Mouse (Mus musculus): ENCODE measurements around the gene Mttp. TPM values are rescaled to one million over a fixed set of nuclear protein-coding genes. Genes with fewer than 3 reads are reported as not detected.

The Mttp gene
- polyA plus RNA-seq, 1 experiment from 2014 or later: 10.0 TPM

DNA sequence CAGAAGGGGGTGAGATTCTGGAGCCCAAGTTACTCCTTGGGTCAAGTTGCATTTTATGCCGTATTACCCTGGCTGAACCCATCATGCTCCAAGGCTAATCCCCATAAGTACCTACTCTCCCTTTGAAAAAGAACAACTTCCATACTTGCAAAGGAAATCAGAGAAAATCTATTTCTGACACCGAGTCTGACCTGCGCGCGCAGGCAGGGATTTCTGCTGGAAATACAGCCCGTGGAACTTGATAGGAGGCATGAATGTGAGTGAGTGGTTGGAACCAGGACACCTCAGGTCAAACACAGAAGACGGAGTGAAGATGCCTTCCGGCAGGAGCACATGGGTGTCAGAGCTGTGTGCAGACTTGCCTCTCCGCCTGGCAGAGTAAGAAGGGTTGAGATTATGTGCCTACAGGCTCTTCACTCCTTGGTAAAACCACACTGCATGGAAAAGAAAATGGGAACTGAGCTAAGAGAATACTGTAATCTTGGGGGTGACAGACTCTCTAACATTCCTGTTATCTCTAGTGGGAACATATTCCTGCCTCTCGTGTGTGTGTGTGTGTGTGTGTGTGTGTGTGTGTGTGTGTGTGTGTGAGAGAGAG, 73.2 kb downstream of the Mttp start:
- H3K27ac ChIP-seq: no peak overlapping the region
- H3K27me3 ChIP-seq: peaks cover 3% of the 10 kb centered on the region; the same call in 1 of the 2 replicates
- WGBS: 86% methylated on average over 10 of the region's 10 CpGs
- ATAC-seq (ENCODE audit: low FRiP score): no peak
- no peak overlapping the region for H3K4me2 ChIP-seq
- no peak overlapping the region for H3K9ac ChIP-seq
- H3K9me3 ChIP-seq: no peaks in the 10 kb centered on the region
- no peaks in the 10 kb centered on the region for H3K36me3 ChIP-seq
- peaks cover 18% of the 10 kb centered on the region for H3K4me1 ChIP-seq (replicated peaks)
- H3K4me3 ChIP-seq: no peak overlapping the region

- no peak overlapping the region for H3K4me3 ChIP-seq
- WGBS: 0% methylated on average over 1 of the region's 1 CpGs
- peaks cover 3% of the 10 kb centered on the region; the same call in 1 of the 2 replicates for H3K27me3 ChIP-seq
- H3K36me3 ChIP-seq: no peaks in the 10 kb centered on the region
- no peaks in the 10 kb centered on the region for H3K9me3 ChIP-seq
- H3K9ac ChIP-seq: no peak overlapping the region
- peaks cover 24% of the 10 kb centered on the region for H3K4me1 ChIP-seq (replicated peaks)
- no peak overlapping the region for H3K27ac ChIP-seq
- no peak overlapping the region for H3K4me2 ChIP-seq
- ATAC-seq (ENCODE audit: low FRiP score): no peak
Observed at GRCm38 (mm10) chr3:138071004-138071403, 73.8 kb downstream of the Mttp start.

DNA sequence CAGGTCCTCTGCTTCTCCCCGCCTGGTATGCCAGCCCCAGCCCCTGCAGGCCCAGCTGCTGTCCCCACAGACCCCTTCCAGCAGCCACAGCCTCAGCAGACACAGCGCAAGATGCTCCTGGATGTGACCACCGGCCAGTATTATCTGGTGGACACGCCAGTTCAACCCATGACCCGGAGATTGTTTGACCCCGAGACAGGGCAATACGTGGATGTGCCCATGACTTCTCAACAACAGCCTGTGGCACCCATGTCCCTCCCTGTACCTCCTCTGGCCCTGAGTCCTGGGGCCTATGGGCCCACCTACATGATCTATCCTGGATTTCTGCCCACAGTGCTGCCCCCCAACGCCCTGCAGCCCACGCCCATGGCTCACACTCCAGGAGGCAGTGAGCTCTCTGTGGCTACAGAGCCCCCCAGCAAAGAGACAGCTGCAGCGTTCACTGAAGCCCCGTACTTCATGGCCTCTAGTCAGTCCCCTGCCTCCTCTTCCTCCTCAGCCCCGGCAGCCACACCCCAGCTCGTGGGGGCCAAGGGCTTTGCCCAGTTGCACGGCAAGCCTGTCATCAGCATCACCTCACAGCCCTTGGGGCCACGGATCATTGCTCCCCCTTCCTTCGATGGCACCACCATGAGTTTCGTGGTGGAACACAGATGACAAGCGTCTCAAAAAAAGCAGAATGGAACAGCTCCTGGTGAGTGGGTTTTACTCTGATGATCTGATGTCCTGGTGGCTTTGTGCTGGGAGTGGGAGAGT, 74.8 kb downstream of the Mttp start:
- Histone ChIP-seq H3K4me2 (no peak overlapping the region), H3K4me3 (no peak overlapping the region), H3K27me3 (peaks cover 3% of the 10 kb centered on the region; the same call in 1 of the 2 replicates), H3K36me3 (no peaks in the 10 kb centered on the region), H3K27ac (no peak overlapping the region), H3K9me3 (no peaks in the 10 kb centered on the region), H3K9ac (no peak overlapping the region), H3K4me1 (replicated peaks) (peaks cover 34% of the 10 kb centered on the region)
- WGBS: 66% methylated on average over 18 of the region's 18 CpGs
- ATAC-seq (ENCODE audit: low FRiP score): no peak

DNA sequence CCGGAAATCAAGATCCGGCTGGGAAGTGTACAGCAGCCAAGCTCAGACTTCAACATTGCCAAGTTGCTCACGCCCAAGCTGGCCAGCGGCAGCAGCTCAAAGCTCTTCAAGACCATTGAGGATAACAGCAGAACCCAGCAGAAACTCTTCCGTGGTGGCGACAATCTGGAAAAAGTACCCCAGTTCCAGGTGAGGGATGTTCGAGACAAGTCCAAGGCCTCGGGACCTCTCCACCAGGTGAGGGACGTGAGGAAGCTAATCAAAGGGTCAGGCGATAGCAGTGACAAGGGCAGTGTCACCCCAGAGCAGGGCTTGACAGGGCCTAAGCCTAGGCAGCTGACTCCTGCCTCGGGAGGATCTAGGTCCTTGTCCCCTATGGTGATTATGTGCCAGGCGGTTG, 76.7 kb downstream of the Mttp start:
- no peaks in the 10 kb centered on the region for H3K9me3 ChIP-seq
- WGBS: 95% methylated on average over 12 of the region's 12 CpGs
- H3K9ac ChIP-seq: no peak overlapping the region
- ATAC-seq (ENCODE audit: low FRiP score): no peak
- peaks cover 45% of the 10 kb centered on the region for H3K4me1 ChIP-seq (replicated peaks)
- H3K4me3 ChIP-seq: no peak overlapping the region
- H3K4me2 ChIP-seq: no peak overlapping the region
- peaks cover 3% of the 10 kb centered on the region; the same call in 1 of the 2 replicates for H3K27me3 ChIP-seq
- H3K36me3 ChIP-seq: no peaks in the 10 kb centered on the region
- no peak overlapping the region for H3K27ac ChIP-seq

DNA sequence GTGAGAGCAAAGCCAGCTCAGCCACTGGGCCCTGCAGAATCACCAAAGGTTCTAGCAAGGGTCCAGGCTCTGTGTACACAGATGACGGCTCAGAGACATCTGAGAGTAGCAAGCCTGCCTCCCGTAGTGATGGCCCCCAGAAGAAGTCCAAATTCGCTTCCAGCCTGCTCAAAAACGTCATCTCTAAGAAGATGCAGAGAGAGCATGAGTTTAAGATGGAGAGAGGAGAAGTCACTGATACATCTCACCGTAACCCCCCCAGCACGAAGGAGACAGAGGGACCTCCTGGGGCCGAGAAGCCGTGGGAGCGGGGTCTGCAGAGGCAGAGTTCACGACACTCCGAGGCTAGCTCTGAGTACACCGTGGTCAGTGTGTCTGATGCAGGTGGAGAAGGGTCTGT, 77.5 kb downstream of the Mttp start, which contains the start of gene Gm5105:
Gene Gm5105 (minus strand): TSS at position 101 of the 400 bp plus-strand sequence.
- no peak for ATAC-seq (ENCODE audit: low FRiP score)
- H3K4me3 ChIP-seq: peak within 1 kb of the TSS; percentile 11; the same call in 1 of the 2 replicates
- H3K27me3 ChIP-seq: peaks cover 3% of the 10 kb centered on the region; the same call in 1 of the 2 replicates
- no peak within 1 kb of the TSS for H3K9ac ChIP-seq
- H3K4me2 ChIP-seq: peak within 1 kb of the TSS; percentile 42
- WGBS: 90% methylated on average over 12 of the region's 12 CpGs
- no peaks in the 10 kb centered on the region for H3K36me3 ChIP-seq
- 0 out of 2 replicates have a peak within 1 kb of the TSS, but pooled peaks have one; percentile 52 for H3K27ac ChIP-seq
- H3K9me3 ChIP-seq: no peaks in the 10 kb centered on the region
- H3K4me1 ChIP-seq (replicated peaks): peaks cover 45% of the 10 kb centered on the region

DNA sequence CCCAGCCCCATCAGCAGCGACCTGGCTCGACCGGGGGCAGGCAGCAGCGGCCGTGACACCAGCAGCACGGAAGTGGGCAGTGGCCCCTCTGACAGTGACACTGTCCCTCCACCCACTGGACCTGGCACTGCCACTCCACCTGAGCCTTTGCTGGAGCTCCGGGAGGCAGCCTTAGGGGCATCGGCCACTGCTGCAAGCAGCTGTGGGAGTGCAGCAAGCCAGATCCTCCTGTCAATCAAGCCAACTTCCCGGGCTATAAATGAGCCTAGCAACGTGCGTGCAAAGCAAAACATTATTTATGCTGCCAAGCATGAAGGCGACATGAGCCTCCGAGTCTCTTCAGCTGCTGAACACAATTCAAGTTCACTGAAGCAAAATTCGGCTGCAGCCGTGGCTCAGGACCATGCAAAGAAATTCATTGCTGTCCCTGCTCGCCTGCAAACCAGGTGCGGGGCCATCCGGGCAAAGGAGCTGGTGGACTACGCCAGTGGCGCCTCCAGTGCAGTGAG, 78.4 kb downstream of the Mttp start:
- Histone ChIP-seq H3K27ac (0 out of 2 replicates have a peak overlapping the region, but pooled peaks have one; percentile 52), H3K4me3 (peak overlapping the region; percentile 11; the same call in 1 of the 2 replicates), H3K27me3 (peaks cover 3% of the 10 kb centered on the region; the same call in 1 of the 2 replicates), H3K36me3 (no peaks in the 10 kb centered on the region), H3K9ac (no peak overlapping the region), H3K4me2 (peak overlapping the region; percentile 42), H3K9me3 (no peaks in the 10 kb centered on the region), H3K4me1 (replicated peaks) (peaks cover 43% of the 10 kb centered on the region)
- 48% methylated on average over 20 of the region's 20 CpGs for WGBS
- peak; percentile 37; the same call in 1 of the 2 replicates for ATAC-seq (ENCODE audit: low FRiP score)

- H3K4me1 ChIP-seq (replicated peaks): peaks cover 40% of the 10 kb centered on the region
- H3K27ac ChIP-seq: no peak overlapping the region
- H3K9ac ChIP-seq: no peak overlapping the region
- H3K4me2 ChIP-seq: peak overlapping the region; percentile 42
- H3K36me3 ChIP-seq: no peaks in the 10 kb centered on the region
- H3K9me3 ChIP-seq: no peaks in the 10 kb centered on the region
- 0 out of 2 replicates have a peak, but pooled peaks have one; percentile 4 for ATAC-seq (ENCODE audit: low FRiP score)
- 0 out of 2 replicates have a peak overlapping the region, but pooled peaks have one; percentile 11 for H3K4me3 ChIP-seq
- H3K27me3 ChIP-seq: peaks cover 3% of the 10 kb centered on the region; the same call in 1 of the 2 replicates
- WGBS: 69% methylated on average over 16 of the region's 16 CpGs
Observed at GRCm38 (mm10) chr3:138065930-138066329, 78.8 kb downstream of the Mttp start.

GRCm38 (mm10) chr3:138064732-138065645, 79.8 kb downstream of the Mttp start, which contains the start of gene 1110002E22Rik:
1110002E22Rik (plus strand) TSS chr3:138065052.
- H3K4me2 ChIP-seq: peak within 1 kb of the TSS; percentile 6; the same call in 1 of the 2 replicates
- H3K9ac ChIP-seq: no peak within 1 kb of the TSS
- no peak within 1 kb of the TSS for H3K4me3 ChIP-seq
- H3K27me3 ChIP-seq: peaks cover 2% of the 10 kb centered on the region; the same call in 1 of the 2 replicates
- H3K27ac ChIP-seq: no peak within 1 kb of the TSS
- peaks cover 33% of the 10 kb centered on the region for H3K4me1 ChIP-seq (replicated peaks)
- H3K36me3 ChIP-seq: no peaks in the 10 kb centered on the region
- WGBS: 70% methylated on average over 33 of the region's 33 CpGs
- H3K9me3 ChIP-seq: no peaks in the 10 kb centered on the region
- 0 out of 2 replicates have a peak, but pooled peaks have one; percentile 29 for ATAC-seq (ENCODE audit: low FRiP score)

DNA sequence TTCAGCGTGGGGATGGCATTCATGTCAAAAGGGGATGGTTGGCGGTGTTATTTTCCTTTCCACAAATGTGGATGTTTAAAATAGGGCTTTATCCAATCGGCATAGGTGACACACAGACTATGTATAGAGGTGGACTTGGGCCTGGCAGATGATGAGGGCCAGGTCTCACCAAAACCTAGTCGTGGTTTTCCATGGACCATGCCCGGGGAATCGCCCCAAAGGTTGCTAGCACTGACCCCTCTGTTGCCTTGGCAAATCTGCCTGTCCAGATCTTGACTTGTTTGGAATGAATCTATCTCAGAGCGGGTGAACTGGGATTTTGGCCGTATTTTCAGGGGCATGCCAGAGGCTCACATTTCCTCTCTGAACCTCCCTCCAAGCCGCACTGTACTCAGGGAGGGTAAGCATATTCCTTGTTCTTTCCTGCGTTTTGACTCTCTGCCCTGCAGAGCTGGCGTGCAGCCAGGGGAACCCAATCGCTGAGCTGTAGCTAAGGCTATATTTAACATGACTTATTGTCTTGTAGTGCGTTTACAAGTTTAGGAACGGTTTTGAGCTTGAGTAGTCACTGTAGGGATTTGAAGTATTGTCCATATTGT, 80.9 kb downstream of the Mttp start:
- Histone ChIP-seq H3K4me2 (no peak overlapping the region), H3K4me3 (no peak overlapping the region), H3K4me1 (replicated peaks) (peaks cover 30% of the 10 kb centered on the region), H3K27ac (no peak overlapping the region), H3K9me3 (no peaks in the 10 kb centered on the region), H3K9ac (no peak overlapping the region), H3K27me3 (no peaks in the 10 kb centered on the region), H3K36me3 (no peaks in the 10 kb centered on the region)
- no peak for ATAC-seq (ENCODE audit: low FRiP score)
- 65% methylated on average over 14 of the region's 14 CpGs for WGBS

DNA sequence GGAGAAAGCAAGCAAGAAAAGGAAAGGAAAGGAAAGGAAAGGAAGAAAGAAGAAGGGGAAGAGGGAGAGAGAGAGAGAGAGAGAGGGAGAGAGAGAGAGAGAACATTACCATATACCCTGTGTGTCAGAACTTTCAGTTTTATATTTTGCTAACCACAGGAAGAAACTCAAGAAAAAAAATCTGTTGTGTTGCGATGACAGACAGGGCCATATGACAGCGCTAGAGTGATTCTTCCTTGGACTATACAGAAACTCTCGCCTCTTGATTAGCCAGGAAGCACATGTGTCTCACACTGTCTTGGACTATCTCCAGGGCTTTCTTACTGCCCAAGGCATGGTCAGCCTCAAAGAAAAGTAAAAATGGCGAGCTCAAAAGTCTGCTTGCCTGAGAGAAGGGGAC, 82.1 kb downstream of the Mttp start:
- WGBS: 92% methylated on average over 4 of the region's 4 CpGs
- peaks cover 30% of the 10 kb centered on the region for H3K4me1 ChIP-seq (replicated peaks)
- no peak for ATAC-seq (ENCODE audit: low FRiP score)

GRCm38 (mm10) chr3:138061205-138061911, 83.4 kb downstream of the Mttp start:
- Histone ChIP-seq H3K27me3 (no peaks in the 10 kb centered on the region), H3K9ac (no peak overlapping the region), H3K27ac (no peak overlapping the region), H3K9me3 (no peaks in the 10 kb centered on the region), H3K4me3 (no peak overlapping the region), H3K4me1 (replicated peaks) (peaks cover 25% of the 10 kb centered on the region), H3K36me3 (no peaks in the 10 kb centered on the region), H3K4me2 (no peak overlapping the region)
- no peak for ATAC-seq (ENCODE audit: low FRiP score)
- 89% methylated on average over 9 of the region's 9 CpGs for WGBS

More for the DNA sequence above, 82.1 kb downstream of the Mttp start:
- no peak overlapping the region for H3K4me3 ChIP-seq
- no peaks in the 10 kb centered on the region for H3K27me3 ChIP-seq
- H3K4me2 ChIP-seq: no peak overlapping the region
- no peaks in the 10 kb centered on the region for H3K9me3 ChIP-seq
- no peaks in the 10 kb centered on the region for H3K36me3 ChIP-seq
- no peak overlapping the region for H3K9ac ChIP-seq
- H3K27ac ChIP-seq: no peak overlapping the region
